Mouse (Mus musculus) T-helper 1 cell (primary cell): ENCODE data around the gene Uap1l1.

Source experiments
- in situ Hi-C: fragments of 300-600 bp; cut with MboI, MseI; formaldehyde crosslinking; loops from one replicate; pipeline ENCODE4 v1.15.1; 2025; ENCODE audit warnings: high pct_unique_total_duplicates

Gene Uap1l1

GRCm38 (mm10) chr2:25371764-25372643 lies 6.5 kb upstream of the Uap1l1 start, which contains the start of gene Sapcd2:
TSS of gene Sapcd2 (plus strand) at chr2:25372321.
- in situ Hi-C loops: no loop called here

- in situ Hi-C loops: no loop called here
These were observed 4.5 kb upstream of the Uap1l1 start for GRCm38 (mm10) chr2:25369996-25370395.

GRCm38 (mm10) chr2:25364761-25365090 lies 756 bp downstream of the Uap1l1 start:
- in situ Hi-C loops: no loop called here

GRCm38 (mm10) chr2:25364313-25364712 lies 1.2 kb downstream of the Uap1l1 start:
- in situ Hi-C loops: no loop called here

- in situ Hi-C loops: no loop called here
These were observed 1.9 kb downstream of the Uap1l1 start for GRCm38 (mm10) chr2:25363478-25364178.

- in situ Hi-C loops: no loop called here
These were observed 5.6 kb downstream of the Uap1l1 start for GRCm38 (mm10) chr2:25359848-25360247.

- in situ Hi-C loops: no loop called here
These were observed 9.0 kb downstream of the Uap1l1 start, which contains the start of gene Dpp7 for GRCm38 (mm10) chr2:25356208-25357079. TSS of gene Dpp7 (minus strand) at chr2:25356359.

- in situ Hi-C loops: no loop called here
These were observed 9.9 kb downstream of the Uap1l1 start for GRCm38 (mm10) chr2:25355419-25356066.

- in situ Hi-C loops: no loop called here
These were observed 11.3 kb downstream of the Uap1l1 start for GRCm38 (mm10) chr2:25354211-25354610.

GRCm38 (mm10) chr2:25350701-25351100 lies 14.8 kb downstream of the Uap1l1 start:
- in situ Hi-C loops: no loop called here

- in situ Hi-C loops: no loop called here
These were observed 16.0 kb downstream of the Uap1l1 start for GRCm38 (mm10) chr2:25349499-25349898.

GRCm38 (mm10) chr2:25348162-25348561 lies 17.3 kb downstream of the Uap1l1 start:
- in situ Hi-C loops: no loop called here

- in situ Hi-C loops: no loop called here
These were observed 27.2 kb downstream of the Uap1l1 start for GRCm38 (mm10) chr2:25338303-25338702.

GRCm38 (mm10) chr2:25333569-25333968 lies 31.9 kb downstream of the Uap1l1 start:
- in situ Hi-C loops: no loop called here

- in situ Hi-C loops: no loop called here
These were observed 33.0 kb downstream of the Uap1l1 start, which contains the start of gene Man1b1 for GRCm38 (mm10) chr2:25332286-25333160. TSS of gene Man1b1 (plus strand) at chr2:25332338.

- in situ Hi-C loops: no loop called here
These were observed 34.0 kb downstream of the Uap1l1 start for GRCm38 (mm10) chr2:25331470-25331869.

- in situ Hi-C loops: no loop called here
These were observed 37.0 kb downstream of the Uap1l1 start for GRCm38 (mm10) chr2:25328440-25328839.

- in situ Hi-C loops: no loop called here
These were observed 39.4 kb downstream of the Uap1l1 start for GRCm38 (mm10) chr2:25326036-25326435.

GRCm38 (mm10) chr2:25320084-25320483 lies 45.4 kb downstream of the Uap1l1 start:
- in situ Hi-C loops: no loop called here
